Mouse (Mus musculus) C2C12 (cell line): ENCODE results near the gene Notch4.

Experiments used
- CEBPB ChIP-seq: IDR thresholded peaks from one replicate; pipeline ENCODE4 v1.6.1; 2011; ENCODE audit warnings: low read depth, mild to moderate bottlenecking, control low read depth, moderate library complexity
- CTCF ChIP-seq: IDR thresholded peaks from one replicate; pipeline ENCODE4 v1.5.1; 2011; ENCODE audit not compliant: control insufficient read depth, insufficient read depth, insufficient read length

DNA sequence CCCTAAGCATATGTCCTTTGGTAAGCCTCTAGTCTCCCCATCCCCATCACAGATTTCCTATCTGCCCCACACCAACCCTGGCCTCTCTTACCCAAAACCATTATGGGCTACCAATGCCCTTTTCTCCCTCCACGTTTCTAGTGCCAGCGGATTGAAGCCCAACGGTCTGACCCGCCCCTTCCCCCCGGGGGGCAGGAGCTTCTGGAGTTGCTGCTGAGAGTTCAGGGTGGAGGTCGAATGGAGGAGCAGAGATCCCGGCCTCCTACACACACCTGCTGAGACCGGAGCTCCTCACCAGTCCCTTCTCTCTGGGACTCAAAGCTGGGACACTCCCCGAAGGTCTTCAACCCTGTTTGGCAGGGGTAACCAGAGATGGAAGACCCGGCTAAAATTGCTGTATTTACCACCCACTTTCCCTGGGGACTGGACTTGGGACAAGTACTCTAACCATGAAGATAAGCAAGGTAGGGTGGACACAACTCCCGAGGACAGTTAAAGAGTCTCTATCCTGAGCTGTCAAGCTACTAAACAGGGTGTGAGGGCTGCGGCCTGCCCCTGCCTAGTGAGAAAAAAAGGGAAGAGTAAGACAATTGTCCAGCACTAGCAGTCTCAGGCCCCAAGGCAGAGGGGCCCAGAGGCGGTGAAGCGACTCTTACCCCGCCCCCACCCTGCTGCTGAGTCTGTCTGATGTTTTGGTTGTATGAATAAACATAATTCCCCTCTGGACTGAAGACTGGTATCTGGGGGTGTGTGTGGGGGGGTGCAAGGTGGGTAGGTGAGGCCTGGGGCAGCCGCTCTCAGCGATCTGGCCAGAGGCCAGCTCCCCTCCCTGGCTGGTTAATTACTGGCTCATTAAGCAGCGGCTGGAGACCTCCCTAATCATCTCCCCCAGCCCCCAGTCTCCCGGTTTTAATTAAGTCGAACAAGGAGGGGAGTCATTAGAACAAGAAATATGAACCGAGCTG is 27.2 kb downstream of the Notch4 start, which contains the start of gene Pbx2:
- TF ChIP-seq CTCF = no peak
- TF ChIP-seq CEBPB = no peak
